In genomic region chr17:58002845-58003244, GRCm38 (mm10) we compare ENCODE assay signal across 27 mouse cellular contexts.
A peak's percentile ranks its signal among the peaks of the same experiment; 100 is the strongest.
DNase-seq lines count a peak whose midpoint lies in the region; ATAC-seq and TF ChIP-seq lines count a peak whose summit lies in the region.
"Had no signal": no experiment of that assay in that cellular context is flagged by ENCODE, and none has a peak within 500 bp of the region (broad histone marks: within the 10 kb centered on the region; RNA-seq: fewer than 3 reads in every experiment).

No protein-coding gene starts in this region.

- no peak overlapping the region for H3K4me3 ChIP-seq in forebrain, embryonic 14.5 days (ENCODE audit: low read depth, low read length)
- H3K4me3 ChIP-seq in forebrain, embryonic 11.5 days (ENCODE audit: low read depth, low read length) = no peak overlapping the region
- no peak overlapping the region for H3K4me3 ChIP-seq in midbrain, embryonic 13.5 days (replicated peaks)
- H3K4me3 ChIP-seq in midbrain, embryonic 11.5 days (ENCODE audit: low read depth, low read length) = no peak overlapping the region
- H3K4me3 ChIP-seq in midbrain, embryonic 15.5 days = no peak overlapping the region
- H3K4me3 ChIP-seq in midbrain, postnatal 0 days (ENCODE audit: low read depth, low read length) = no peak overlapping the region
- H3K4me3 ChIP-seq: embryonic facial prominence, embryonic 13.5 days; embryonic facial prominence, embryonic 15.5 days; erythroblast, embryonic 14.5 days; forebrain, embryonic 10.5 days had no signal

- no peaks in the 10 kb centered on the region for H3K36me3 ChIP-seq in forebrain, embryonic 14.5 days (ENCODE audit: control insufficient read depth, insufficient read depth, low read length)
- no peaks in the 10 kb centered on the region for H3K36me3 ChIP-seq in forebrain, embryonic 11.5 days (ENCODE audit: control insufficient read depth, insufficient read depth, low read length)
- no peaks in the 10 kb centered on the region for H3K36me3 ChIP-seq in midbrain, embryonic 13.5 days
- H3K36me3 ChIP-seq in midbrain, embryonic 11.5 days (ENCODE audit: control insufficient read depth, insufficient read depth, low read length) = no peaks in the 10 kb centered on the region
- H3K36me3 ChIP-seq in midbrain, embryonic 15.5 days (replicated peaks) = no peaks in the 10 kb centered on the region
- no peaks in the 10 kb centered on the region for H3K36me3 ChIP-seq in midbrain, postnatal 0 days (ENCODE audit: insufficient read depth, low read length)
- H3K36me3 ChIP-seq: embryonic facial prominence, embryonic 13.5 days; embryonic facial prominence, embryonic 15.5 days; forebrain, embryonic 10.5 days; G1E had no signal

- no peak overlapping the region for H3K4me2 ChIP-seq in forebrain, embryonic 14.5 days (ENCODE audit: low read length)
- no peak overlapping the region for H3K4me2 ChIP-seq in forebrain, embryonic 11.5 days (ENCODE audit: low read depth, low read length, severe bottlenecking)
- no peak overlapping the region for H3K4me2 ChIP-seq in midbrain, embryonic 13.5 days (replicated peaks)
- no peak overlapping the region for H3K4me2 ChIP-seq in midbrain, embryonic 11.5 days
- no peak overlapping the region for H3K4me2 ChIP-seq in midbrain, embryonic 15.5 days
- no peak overlapping the region for H3K4me2 ChIP-seq in midbrain, postnatal 0 days (ENCODE audit: low read depth, low read length, poor library complexity, severe bottlenecking)
- H3K4me2 ChIP-seq: embryonic facial prominence, embryonic 13.5 days; embryonic facial prominence, embryonic 15.5 days had no signal

- DNase-seq in forebrain, embryonic 14.5 days (ENCODE audit: low spot score) = no peak
- no peak for DNase-seq in forebrain, embryonic 11.5 days (ENCODE audit: low spot score)
- DNase-seq in midbrain, embryonic 11.5 days (ENCODE audit: low spot score, missing footprints) = no peak
- no peak for DNase-seq in midbrain, postnatal 0 days (ENCODE audit: low spot score)
- DNase-seq in frontal cortex, postnatal 10 days (ENCODE audit: low spot score in 2 of 2) = no peak
- DNase-seq: adrenal gland, adult 8-10 months; adrenal gland, postnatal 14 days; adrenal gland, postnatal 36 days; B cell, adult 2 months; cerebellum, adult 11 months; cerebellum, adult 18-20 months; cerebellum, adult 8-10 months; cerebellum, adult 9-11 months; cerebellum, postnatal 14 days; cerebellum, postnatal 36 days; embryo, embryonic 11 days had no signal

- no peak overlapping the region for H3K27ac ChIP-seq in forebrain, embryonic 14.5 days (ENCODE audit: low read depth, low read length)
- no peak overlapping the region for H3K27ac ChIP-seq in forebrain, embryonic 11.5 days (ENCODE audit: low read depth, low read length)
- no peak overlapping the region for H3K27ac ChIP-seq in midbrain, embryonic 13.5 days
- H3K27ac ChIP-seq in midbrain, embryonic 11.5 days (ENCODE audit: low read depth, low read length) = no peak overlapping the region
- H3K27ac ChIP-seq in midbrain, embryonic 15.5 days = no peak overlapping the region
- H3K27ac ChIP-seq in midbrain, postnatal 0 days (ENCODE audit: low read depth, low read length) = no peak overlapping the region
- H3K27ac ChIP-seq: embryonic facial prominence, embryonic 13.5 days; embryonic facial prominence, embryonic 15.5 days; forebrain, embryonic 10.5 days had no signal

- TF ChIP-seq CTCF in midbrain, postnatal 0 days (IDR thresholded peaks at IDR 0.05) = no peak

- WGBS in forebrain, embryonic 14.5 days = 82% methylated on average over 5 of the region's 5 CpGs
- WGBS in forebrain, embryonic 11.5 days = 89% methylated on average over 5 of the region's 5 CpGs
- 62% methylated on average over 5 of the region's 5 CpGs for WGBS in midbrain, embryonic 13.5 days
- 80% methylated on average over 5 of the region's 5 CpGs for WGBS in midbrain, embryonic 11.5 days
- 47% methylated on average over 5 of the region's 5 CpGs for WGBS in midbrain, embryonic 15.5 days
- 54% methylated on average over 5 of the region's 5 CpGs for WGBS in midbrain, postnatal 0 days

- H3K9me3 ChIP-seq in forebrain, embryonic 14.5 days (replicated peaks; ENCODE audit: control insufficient read depth, low read length) = no peaks in the 10 kb centered on the region
- H3K9me3 ChIP-seq in forebrain, embryonic 11.5 days (ENCODE audit: control insufficient read depth, low read length) = no peaks in the 10 kb centered on the region
- no peaks in the 10 kb centered on the region for H3K9me3 ChIP-seq in midbrain, embryonic 13.5 days
- no peaks in the 10 kb centered on the region for H3K9me3 ChIP-seq in midbrain, embryonic 11.5 days (ENCODE audit: control insufficient read depth, low read length)
- no peaks in the 10 kb centered on the region for H3K9me3 ChIP-seq in midbrain, embryonic 15.5 days
- H3K9me3 ChIP-seq in midbrain, postnatal 0 days (ENCODE audit: low read length) = no peaks in the 10 kb centered on the region
- H3K9me3 ChIP-seq: embryonic facial prominence, embryonic 13.5 days; embryonic facial prominence, embryonic 15.5 days; forebrain, embryonic 10.5 days; G1E had no signal

- no peaks in the 10 kb centered on the region for H3K4me1 ChIP-seq in forebrain, embryonic 14.5 days (ENCODE audit: control insufficient read depth, insufficient read depth, low read length)
- no peaks in the 10 kb centered on the region for H3K4me1 ChIP-seq in forebrain, embryonic 11.5 days (replicated peaks; ENCODE audit: control insufficient read depth, insufficient read depth, low read length)
- 0 out of 2 replicates have a peak, but pooled peaks cover 8% of the 10 kb centered on the region for H3K4me1 ChIP-seq in midbrain, embryonic 13.5 days (replicated peaks)
- H3K4me1 ChIP-seq in midbrain, embryonic 11.5 days (ENCODE audit: control insufficient read depth, insufficient read depth, low read length) = no peaks in the 10 kb centered on the region
- no peaks in the 10 kb centered on the region for H3K4me1 ChIP-seq in midbrain, embryonic 15.5 days
- H3K4me1 ChIP-seq in midbrain, postnatal 0 days (ENCODE audit: insufficient read depth, low read length) = 0 out of 2 replicates have a peak, but pooled peaks cover 3% of the 10 kb centered on the region
- H3K4me1 ChIP-seq: embryonic facial prominence, embryonic 13.5 days; embryonic facial prominence, embryonic 15.5 days; forebrain, embryonic 10.5 days had no signal

- peak; percentile 26; the same call in 1 of the 2 replicates for ATAC-seq in forebrain, embryonic 14.5 days
- ATAC-seq in forebrain, embryonic 11.5 days (replicated peaks; ENCODE audit: low FRiP score) = no peak
- ATAC-seq in midbrain, embryonic 13.5 days = peak; percentile 24; the same call in 1 of the 2 replicates
- ATAC-seq in midbrain, embryonic 11.5 days (ENCODE audit: low FRiP score) = no peak
- peak; percentile 78 for ATAC-seq in midbrain, embryonic 15.5 days (replicated peaks)
- no peak for ATAC-seq in midbrain, postnatal 0 days (ENCODE audit: low FRiP score)
- ATAC-seq: activated CD4-positive, CD25-positive, alpha-beta regulatory T cell, adult 4 months; CD4-positive, CD25-positive, alpha-beta regulatory T cell, adult 4 months; Patski had no signal

- no peak overlapping the region for H3K9ac ChIP-seq in forebrain, embryonic 14.5 days (ENCODE audit: low read length)
- no peak overlapping the region for H3K9ac ChIP-seq in forebrain, embryonic 11.5 days (ENCODE audit: low read length)
- H3K9ac ChIP-seq in midbrain, embryonic 13.5 days (replicated peaks) = no peak overlapping the region
- no peak overlapping the region for H3K9ac ChIP-seq in midbrain, embryonic 11.5 days (ENCODE audit: low read length)
- H3K9ac ChIP-seq in midbrain, embryonic 15.5 days = no peak overlapping the region
- no peak overlapping the region for H3K9ac ChIP-seq in midbrain, postnatal 0 days (replicated peaks; ENCODE audit: low read length, poor library complexity, severe bottlenecking)
- H3K9ac ChIP-seq: embryonic facial prominence, embryonic 13.5 days; embryonic facial prominence, embryonic 15.5 days had no signal

- H3K27me3 ChIP-seq in forebrain, embryonic 14.5 days (replicated peaks; ENCODE audit: control insufficient read depth, insufficient read depth, low read length) = no peaks in the 10 kb centered on the region
- no peaks in the 10 kb centered on the region for H3K27me3 ChIP-seq in forebrain, embryonic 11.5 days (ENCODE audit: control insufficient read depth, insufficient read depth, low read length)
- H3K27me3 ChIP-seq in midbrain, embryonic 13.5 days = no peaks in the 10 kb centered on the region
- no peaks in the 10 kb centered on the region for H3K27me3 ChIP-seq in midbrain, embryonic 11.5 days (ENCODE audit: control insufficient read depth, insufficient read depth, low read length)
- H3K27me3 ChIP-seq in midbrain, embryonic 15.5 days (replicated peaks) = no peaks in the 10 kb centered on the region
- H3K27me3 ChIP-seq in midbrain, postnatal 0 days (ENCODE audit: insufficient read depth, low read length) = no peaks in the 10 kb centered on the region
- H3K27me3 ChIP-seq: CH12.LX; embryonic facial prominence, embryonic 13.5 days; embryonic facial prominence, embryonic 15.5 days; Patski had no signal

Comparison
In these comparisons a context has a peak if more than half of its experiments do, and no peak if none do; other contexts are left out.
1. ATAC-seq: peak in forebrain, embryonic 14.5 days (single experiment), midbrain, embryonic 13.5 days (single experiment) and midbrain, embryonic 15.5 days (single experiment); none in forebrain, embryonic 11.5 days (single experiment), midbrain, embryonic 11.5 days (single experiment) and midbrain, postnatal 0 days (single experiment).